Mouse (Mus musculus) common myeloid progenitor, adult 5-6 weeks (primary cell): ENCODE data around the gene Enho. TPM values are rescaled to one million over a fixed set of nuclear protein-coding genes. Genes with fewer than 3 reads are reported as not detected.

Experiments used
- total RNA-seq: library from RNA; stranded (forward); fragments of 200-1000, 187-1606 nt; gene quantifications from 2 replicates; pipeline ENCODE4 v1.2.3, GENCODE M21; 2017

The Enho gene
- total RNA-seq, 1 experiment from 2014 or later, result not detected

Other genes starting within 250 kb of the Enho start
- gene Kif24, start 175.4 kb downstream of the Enho start, total RNA-seq, result 10.0 and 22.2 TPM in 2 replicates
- 21.6 and 32.4 TPM in 2 replicates for gene Nudt2, start 175.2 kb downstream of the Enho start, total RNA-seq
- 0.09 TPM in 1 of 2 replicates, not detected in the other for gene AI464131, start 137.2 kb downstream of the Enho start, total RNA-seq
- gene 1110017D15Rik, start 123.0 kb downstream of the Enho start, total RNA-seq, result 0.58 TPM in 1 of 2 replicates, not detected in the other
- gene Fam219a, start 70.8 kb downstream of the Enho start, total RNA-seq, result 0.64 and 3.2 TPM in 2 replicates
- not detected in 2 replicates for gene Dnaic1, start 70.5 kb downstream of the Enho start, total RNA-seq
- gene Cntfr, start 56.8 kb upstream of the Enho start, total RNA-seq, result not detected in 2 replicates
- 104 and 110 TPM in 2 replicates for gene Il11ra1, start 59.7 kb upstream of the Enho start, total RNA-seq
- 22.8 and 28.2 TPM in 2 replicates for gene Rpp25l, start 73.2 kb upstream of the Enho start, total RNA-seq
- 62.8 and 92.5 TPM in 2 replicates for gene Dctn3, start 82.8 kb upstream of the Enho start, total RNA-seq
- gene Arid3c, start 90.8 kb upstream of the Enho start, total RNA-seq, result not detected in 2 replicates
- 18.4 and 26.9 TPM in 2 replicates for gene Galt, start 114.9 kb upstream of the Enho start, total RNA-seq
- gene Sigmar1, start 115.8 kb upstream of the Enho start, total RNA-seq, result 61.0 and 86.9 TPM in 2 replicates
- gene Ccl27a, start 133.9 kb upstream of the Enho start, total RNA-seq, result 7.3 and 18.8 TPM in 2 replicates